Mouse (Mus musculus) lung, postnatal 0 days (tissue): ENCODE data around the gene G6pc3.

Source experiments
- CTCF ChIP-seq: IDR thresholded peaks from 2 replicates; pipeline ENCODE4 v1.5.1; 2016; ENCODE audit warnings: antibody characterized with exemption, mild to moderate bottlenecking
- EP300 ChIP-seq: IDR thresholded peaks from 2 replicates; pipeline ENCODE4 v1.6.1; 2016; ENCODE audit warnings: antibody characterized with exemption, mild to moderate bottlenecking, control low read depth

GRCm38 (mm10) chr11:102189461-102190436 is at the start of gene G6pc3:
- TF ChIP-seq CTCF = no peak
- TF ChIP-seq EP300 = peak; percentile 26; the same call in 1 of the 2 replicates
